Mouse (Mus musculus) midbrain, embryonic 16.5 days (tissue): ENCODE data around the gene Lias. TPM values are rescaled to one million over a fixed set of nuclear protein-coding genes. Genes with fewer than 3 reads are reported as not detected.

Experiments
- ATAC-seq: fragments of 200-750 bp; cut with Nextera tagmentation; 2 replicates; pipeline ENCODE4 v1.8.0; 2017; ENCODE audit warnings: moderate TSS enrichment
- H3K27ac ChIP-seq: fragments of 300-500 bp; sonication (generic); 2 replicates; pipeline ENCODE4 v1.5.1; 2014; ENCODE audit warnings: mild to moderate bottlenecking, low read length, mixed read lengths
- H3K27me3 ChIP-seq: fragments of 300-500 bp; sonication (generic); 2 replicates; pipeline ENCODE4 v1.6.1; 2014; ENCODE audit warnings: low read depth, low read length, mixed read lengths; ENCODE audit not compliant: control insufficient read depth, insufficient read depth
- H3K36me3 ChIP-seq: fragments of 300-500 bp; sonication (generic); 2 replicates; pipeline ENCODE4 v1.6.1; 2014; ENCODE audit warnings: mild to moderate bottlenecking, low read length, moderate library complexity, mixed read lengths; ENCODE audit not compliant: control insufficient read depth, insufficient read depth
- H3K4me1 ChIP-seq: fragments of 300-500 bp; sonication (generic); 2 replicates; pipeline ENCODE4 v1.6.1; 2014; ENCODE audit warnings: mild to moderate bottlenecking, low read length, mixed read lengths; ENCODE audit not compliant: control insufficient read depth, insufficient read depth
- H3K4me2 ChIP-seq: fragments of 300-500 bp; sonication (generic); 2 replicates; pipeline ENCODE4 v1.6.1; 2014; ENCODE audit warnings: mild to moderate bottlenecking, low read length, mixed read lengths
- H3K4me3 ChIP-seq: fragments of 300-500 bp; sonication (generic); 2 replicates; pipeline ENCODE4 v1.5.1; 2014; ENCODE audit warnings: low read depth, mild to moderate bottlenecking, low read length, moderate library complexity, mixed read lengths
- H3K9ac ChIP-seq: fragments of 300-500 bp; sonication (generic); 2 replicates; pipeline ENCODE4 v1.6.1; 2014; ENCODE audit warnings: low read depth, low read length, mixed read lengths
- H3K9me3 ChIP-seq: fragments of 300-500 bp; sonication (generic); replicated peaks from 2 replicates; pipeline ENCODE4 v1.6.1; 2014; ENCODE audit warnings: mild to moderate bottlenecking, low read length, mixed read lengths; ENCODE audit not compliant: control insufficient read depth, poor library complexity, severe bottlenecking
- WGBS: fragments of 180-500 bp; shearing (Covaris S2); extraction: QIAGEN DNeasy Blood & Tissue Kit; methylation state at CpG from one replicate; pipeline ENCODE4 v1.1.7; 2014; 5-methylcytosine and 5-hydroxymethylcytosine counted together
- polyA plus RNA-seq: library from polyadenylated mRNA; unstranded; fragments of >200 nt; fragmentation: Nextera tagmentation; extraction: Ambion mirVana; gene quantifications from 2 replicates; pipeline ENCODE4 v1.2.1, GENCODE M21; 2015

Lias gene
- polyA plus RNA-seq, 1 experiment from 2014 or later: 65.9 TPM

GRCm38 (mm10) chr5:65419136-65419535 is 27.8 kb downstream of the Lias start:
- Histone ChIP-seq H3K27ac (no peak overlapping the region), H3K4me3 (no peak overlapping the region), H3K9ac (no peak overlapping the region), H3K36me3 (peaks cover 46% of the 10 kb centered on the region), H3K27me3 (no peaks in the 10 kb centered on the region), H3K9me3 (no peaks in the 10 kb centered on the region), H3K4me2 (no peak overlapping the region), H3K4me1 (no peaks in the 10 kb centered on the region)
- 69% methylated on average over 10 of the region's 10 CpGs for WGBS
- ATAC-seq: no peak

- no peak for ATAC-seq
- H3K27ac ChIP-seq: no peak overlapping the region
- 85% methylated on average over 6 of the region's 6 CpGs for WGBS
- no peak overlapping the region for H3K4me2 ChIP-seq
- no peak overlapping the region for H3K9ac ChIP-seq
- H3K9me3 ChIP-seq: no peaks in the 10 kb centered on the region
- no peak overlapping the region for H3K4me3 ChIP-seq
- no peaks in the 10 kb centered on the region for H3K4me1 ChIP-seq
- peaks cover 41% of the 10 kb centered on the region for H3K36me3 ChIP-seq
- H3K27me3 ChIP-seq: no peaks in the 10 kb centered on the region
Observed at GRCm38 (mm10) chr5:65420822-65421221, 29.5 kb downstream of the Lias start.

GRCm38 (mm10) chr5:65422803-65423202 is 31.5 kb downstream of the Lias start:
- ATAC-seq: no peak
- Histone ChIP-seq H3K9ac (no peak overlapping the region), H3K27ac (no peak overlapping the region), H3K4me3 (no peak overlapping the region), H3K4me2 (no peak overlapping the region), H3K9me3 (no peaks in the 10 kb centered on the region), H3K36me3 (peaks cover 35% of the 10 kb centered on the region), H3K4me1 (no peaks in the 10 kb centered on the region), H3K27me3 (no peaks in the 10 kb centered on the region)
- WGBS: 93% methylated on average over 8 of the region's 8 CpGs

- no peak overlapping the region for H3K27ac ChIP-seq
- no peaks in the 10 kb centered on the region for H3K27me3 ChIP-seq
- H3K9me3 ChIP-seq: no peaks in the 10 kb centered on the region
- no peak overlapping the region for H3K4me2 ChIP-seq
- ATAC-seq: no peak
- WGBS: 92% methylated on average over 6 of the region's 6 CpGs
- H3K9ac ChIP-seq: no peak overlapping the region
- H3K36me3 ChIP-seq: peaks cover 35% of the 10 kb centered on the region
- H3K4me1 ChIP-seq: no peaks in the 10 kb centered on the region
- H3K4me3 ChIP-seq: no peak overlapping the region
Observed at GRCm38 (mm10) chr5:65424215-65424614, 32.9 kb downstream of the Lias start.

- H3K9ac ChIP-seq: no peak overlapping the region
- no peaks in the 10 kb centered on the region for H3K27me3 ChIP-seq
- no peak overlapping the region for H3K27ac ChIP-seq
- H3K9me3 ChIP-seq: no peaks in the 10 kb centered on the region
- H3K4me3 ChIP-seq: no peak overlapping the region
- no peak overlapping the region for H3K4me2 ChIP-seq
- H3K36me3 ChIP-seq: peaks cover 37% of the 10 kb centered on the region
- no peaks in the 10 kb centered on the region for H3K4me1 ChIP-seq
- 94% methylated on average over 5 of the region's 5 CpGs for WGBS
- no peak for ATAC-seq
Observed at GRCm38 (mm10) chr5:65425251-65425650, 34.0 kb downstream of the Lias start.

- 30% methylated on average over 4 of the region's 4 CpGs for WGBS
- no peak overlapping the region for H3K4me2 ChIP-seq
- H3K27ac ChIP-seq: no peak overlapping the region
- no peak overlapping the region for H3K9ac ChIP-seq
- no peaks in the 10 kb centered on the region for H3K27me3 ChIP-seq
- H3K9me3 ChIP-seq: no peaks in the 10 kb centered on the region
- no peak for ATAC-seq
- H3K4me1 ChIP-seq: peaks cover 2% of the 10 kb centered on the region; the same call in 1 of the 2 replicates
- H3K4me3 ChIP-seq: no peak overlapping the region
- peaks cover 18% of the 10 kb centered on the region for H3K36me3 ChIP-seq
Observed at GRCm38 (mm10) chr5:65428321-65428720, 37.0 kb downstream of the Lias start.

GRCm38 (mm10) chr5:65429441-65429840 is 38.1 kb downstream of the Lias start:
- H3K4me3 ChIP-seq: no peak overlapping the region
- ATAC-seq: no peak
- H3K27ac ChIP-seq: no peak overlapping the region
- H3K4me1 ChIP-seq: peaks cover 12% of the 10 kb centered on the region
- peaks cover 11% of the 10 kb centered on the region for H3K36me3 ChIP-seq
- H3K9ac ChIP-seq: no peak overlapping the region
- H3K9me3 ChIP-seq: no peaks in the 10 kb centered on the region
- 90% methylated on average over 5 of the region's 5 CpGs for WGBS
- H3K4me2 ChIP-seq: no peak overlapping the region
- H3K27me3 ChIP-seq: no peaks in the 10 kb centered on the region

- peak overlapping the region; percentile 86 for H3K27ac ChIP-seq
- peak overlapping the region; percentile 88 for H3K4me2 ChIP-seq
- ATAC-seq: peak; percentile 32
- 0 out of 2 replicates have a peak, but pooled peaks cover 4% of the 10 kb centered on the region for H3K36me3 ChIP-seq
- 2% methylated on average over 15 of the region's 15 CpGs for WGBS
- H3K9ac ChIP-seq: peak overlapping the region; percentile 84
- no peaks in the 10 kb centered on the region for H3K9me3 ChIP-seq
- peak overlapping the region; percentile 89 for H3K4me3 ChIP-seq
- H3K27me3 ChIP-seq: no peaks in the 10 kb centered on the region
- H3K4me1 ChIP-seq: peaks cover 12% of the 10 kb centered on the region
Observed at GRCm38 (mm10) chr5:65434471-65435362, 43.4 kb downstream of the Lias start.

- Histone ChIP-seq H3K4me1 (peaks cover 12% of the 10 kb centered on the region), H3K4me2 (peak overlapping the region; percentile 88), H3K36me3 (0 out of 2 replicates have a peak, but pooled peaks cover under 1% of the 10 kb centered on the region), H3K9ac (peak overlapping the region; percentile 84), H3K4me3 (peak overlapping the region; percentile 89), H3K9me3 (no peaks in the 10 kb centered on the region), H3K27me3 (no peaks in the 10 kb centered on the region), H3K27ac (peak overlapping the region; percentile 86)
- WGBS: 0% methylated on average over 46 of the region's 47 CpGs
- peak; percentile 74; the same call in 1 of the 2 replicates for ATAC-seq
Observed at GRCm38 (mm10) chr5:65435363-65435805, 44.1 kb downstream of the Lias start.
